Mouse (Mus musculus): ENCODE measurements around the gene Pdk2. TPM values are rescaled to one million over a fixed set of nuclear protein-coding genes. Genes with fewer than 3 reads are reported as not detected.
A peak's percentile ranks its signal among the peaks of the same experiment; 100 is the strongest.
"Not testable (repeated sequence)": the region's sequence is repeated elsewhere in the genome, so short reads cannot be mapped to it uniquely, and the experiment has no call there.

Pdk2 gene
- polyA plus RNA-seq, 2 experiments, result 29.6 to 34.9 TPM

- 81% methylated on average over 10 of the region's 10 CpGs for WGBS
- DNase-seq (ENCODE audit: low spot score), result no peak
- Histone ChIP-seq H3K4me1 (ENCODE audit: control insufficient read depth, insufficient read depth, low read length) (no peaks in the 10 kb centered on the region), H3K4me2 (replicated peaks; ENCODE audit: low read depth, low read length, severe bottlenecking) (no peak overlapping the region), H3K9me3 (ENCODE audit: control insufficient read depth, low read length) (no peaks in the 10 kb centered on the region), H3K27ac (replicated peaks; ENCODE audit: low read depth, low read length) (no peak overlapping the region), H3K27me3 (ENCODE audit: control insufficient read depth, insufficient read depth, low read length) (no peaks in the 10 kb centered on the region), H3K36me3 (ENCODE audit: control insufficient read depth, insufficient read depth, low read length) (peaks cover 81% of the 10 kb centered on the region), H3K4me3 (replicated peaks; ENCODE audit: low read length) (no peak overlapping the region), H3K9ac (ENCODE audit: low read depth, low read length, severe bottlenecking) (no peak overlapping the region)
- ATAC-seq (ENCODE audit: low FRiP score, low read depth), result no peak
- no peak for TF ChIP-seq POLR2A (IDR thresholded peaks at IDR 0.05; ENCODE audit: borderline replicate concordance, extremely low read depth, insufficient read depth, insufficient read length)
These were observed 18.7 kb downstream of the Pdk2 start for GRCm38 (mm10) chr11:95022237-95022992.

- no peak for ATAC-seq (ENCODE audit: low FRiP score, low read depth)
- H3K36me3 ChIP-seq (ENCODE audit: control insufficient read depth, insufficient read depth, low read length), result peaks cover 48% of the 10 kb centered on the region
These were observed 25.7 kb downstream of the Pdk2 start for GRCm38 (mm10) chr11:95015484-95015883.

GRCm38 (mm10) chr11:95012487-95012886 is 28.7 kb downstream of the Pdk2 start:
- no peak for ATAC-seq (ENCODE audit: low FRiP score, low read depth)
- peak overlapping the region; percentile 36; the same call in 1 of the 2 replicates for H3K9ac ChIP-seq (ENCODE audit: low read depth, low read length, severe bottlenecking)
- H3K4me1 ChIP-seq (ENCODE audit: control insufficient read depth, insufficient read depth, low read length), result peaks cover 33% of the 10 kb centered on the region
- no peak overlapping the region for H3K27ac ChIP-seq (replicated peaks; ENCODE audit: low read depth, low read length)
- H3K27me3 ChIP-seq (ENCODE audit: control insufficient read depth, insufficient read depth, low read length), result no peaks in the 10 kb centered on the region
- no peak for TF ChIP-seq POLR2A (IDR thresholded peaks at IDR 0.05; ENCODE audit: borderline replicate concordance, extremely low read depth, insufficient read depth, insufficient read length)
- H3K36me3 ChIP-seq (ENCODE audit: control insufficient read depth, insufficient read depth, low read length), result peaks cover 24% of the 10 kb centered on the region
- no peaks in the 10 kb centered on the region for H3K9me3 ChIP-seq (ENCODE audit: control insufficient read depth, low read length)
- 33% methylated on average over 3 of the region's 3 CpGs for WGBS
- DNase-seq (ENCODE audit: low spot score), result no peak
- no peak overlapping the region for H3K4me3 ChIP-seq (replicated peaks; ENCODE audit: low read length)
- peak overlapping the region; percentile 90; the same call in 1 of the 2 replicates for H3K4me2 ChIP-seq (replicated peaks; ENCODE audit: low read depth, low read length, severe bottlenecking)

More at GRCm38 (mm10) chr11:95015484-95015883, 25.7 kb downstream of the Pdk2 start:
- H3K4me3 ChIP-seq (replicated peaks; ENCODE audit: low read length), result no peak overlapping the region
- H3K9ac ChIP-seq (ENCODE audit: low read depth, low read length, severe bottlenecking), result no peak overlapping the region
- H3K27ac ChIP-seq (replicated peaks; ENCODE audit: low read depth, low read length), result no peak overlapping the region
- TF ChIP-seq POLR2A (IDR thresholded peaks at IDR 0.05; ENCODE audit: borderline replicate concordance, extremely low read depth, insufficient read depth, insufficient read length), result no peak
- H3K9me3 ChIP-seq (ENCODE audit: control insufficient read depth, low read length), result no peaks in the 10 kb centered on the region
- no peak for DNase-seq (ENCODE audit: low spot score)
- H3K4me1 ChIP-seq (ENCODE audit: control insufficient read depth, insufficient read depth, low read length), result peaks cover 20% of the 10 kb centered on the region
- H3K27me3 ChIP-seq (ENCODE audit: control insufficient read depth, insufficient read depth, low read length), result no peaks in the 10 kb centered on the region
- H3K4me2 ChIP-seq (replicated peaks; ENCODE audit: low read depth, low read length, severe bottlenecking), result no peak overlapping the region
- 73% methylated on average over 3 of the region's 3 CpGs for WGBS

- TF ChIP-seq POLR2A (IDR thresholded peaks at IDR 0.05; ENCODE audit: borderline replicate concordance, extremely low read depth, insufficient read depth, insufficient read length), result no peak
- 54% methylated on average over 3 of the region's 3 CpGs for WGBS
- DNase-seq (ENCODE audit: low spot score) (no peak), ATAC-seq (ENCODE audit: low FRiP score, low read depth) (no peak)
- H3K9me3 ChIP-seq (ENCODE audit: control insufficient read depth, low read length), result no peaks in the 10 kb centered on the region
- peak overlapping the region; percentile 90 for H3K4me2 ChIP-seq (replicated peaks; ENCODE audit: low read depth, low read length, severe bottlenecking)
- H3K4me3 ChIP-seq (replicated peaks; ENCODE audit: low read length), result peak overlapping the region; percentile 85; the same call in 1 of the 2 replicates
- peaks cover 34% of the 10 kb centered on the region for H3K4me1 ChIP-seq (ENCODE audit: control insufficient read depth, insufficient read depth, low read length)
- H3K36me3 ChIP-seq (ENCODE audit: control insufficient read depth, insufficient read depth, low read length), result peaks cover 24% of the 10 kb centered on the region
- peak overlapping the region; percentile 36; the same call in 1 of the 2 replicates for H3K9ac ChIP-seq (ENCODE audit: low read depth, low read length, severe bottlenecking)
- no peak overlapping the region for H3K27ac ChIP-seq (replicated peaks; ENCODE audit: low read depth, low read length)
- H3K27me3 ChIP-seq (ENCODE audit: control insufficient read depth, insufficient read depth, low read length), result no peaks in the 10 kb centered on the region
These were observed 29.1 kb downstream of the Pdk2 start for GRCm38 (mm10) chr11:95012075-95012474.

GRCm38 (mm10) chr11:95011416-95011815 is 29.7 kb downstream of the Pdk2 start:
- Histone ChIP-seq H3K4me2 (replicated peaks; ENCODE audit: low read depth, low read length, severe bottlenecking) (peak overlapping the region; percentile 90), H3K27me3 (ENCODE audit: control insufficient read depth, insufficient read depth, low read length) (no peaks in the 10 kb centered on the region), H3K9me3 (ENCODE audit: control insufficient read depth, low read length) (no peaks in the 10 kb centered on the region), H3K4me3 (replicated peaks; ENCODE audit: low read length) (peak overlapping the region; percentile 85), H3K27ac (replicated peaks; ENCODE audit: low read depth, low read length) (no peak overlapping the region), H3K36me3 (ENCODE audit: control insufficient read depth, insufficient read depth, low read length) (peaks cover 24% of the 10 kb centered on the region), H3K4me1 (ENCODE audit: control insufficient read depth, insufficient read depth, low read length) (peaks cover 39% of the 10 kb centered on the region), H3K9ac (ENCODE audit: low read depth, low read length, severe bottlenecking) (peak overlapping the region; percentile 36; the same call in 1 of the 2 replicates)
- no peak for DNase-seq (ENCODE audit: low spot score)
- no peak for TF ChIP-seq POLR2A (IDR thresholded peaks at IDR 0.05; ENCODE audit: borderline replicate concordance, extremely low read depth, insufficient read depth, insufficient read length)
- no peak for ATAC-seq (ENCODE audit: low FRiP score, low read depth)
- 44% methylated on average over 1 of the region's 1 CpGs for WGBS

GRCm38 (mm10) chr11:95010841-95011403 is 30.2 kb downstream of the Pdk2 start:
- WGBS, result 9% methylated on average over 4 of the region's 4 CpGs
- not testable (repeated sequence) for DNase-seq (ENCODE audit: low spot score); H3K9me3 ChIP-seq (ENCODE audit: control insufficient read depth, low read length); H3K27me3 ChIP-seq (ENCODE audit: control insufficient read depth, insufficient read depth, low read length); ATAC-seq (ENCODE audit: low FRiP score, low read depth)
- peak overlapping the region; percentile 90 for H3K9ac ChIP-seq (ENCODE audit: low read depth, low read length, severe bottlenecking)
- peak overlapping the region; percentile 90 for H3K4me2 ChIP-seq (replicated peaks; ENCODE audit: low read depth, low read length, severe bottlenecking)
- H3K4me3 ChIP-seq (replicated peaks; ENCODE audit: low read length), result peak overlapping the region; percentile 85
- H3K36me3 ChIP-seq (ENCODE audit: control insufficient read depth, insufficient read depth, low read length), result peaks cover 21% of the 10 kb centered on the region
- peaks cover 43% of the 10 kb centered on the region for H3K4me1 ChIP-seq (ENCODE audit: control insufficient read depth, insufficient read depth, low read length)
- H3K27ac ChIP-seq (replicated peaks; ENCODE audit: low read depth, low read length), result peak overlapping the region; percentile 92; the same call in 1 of the 2 replicates

Data from limb, embryonic 14.5 days (tissue).